11 mouse cellular contexts compared by ENCODE assay signal in the genomic region with DNA sequence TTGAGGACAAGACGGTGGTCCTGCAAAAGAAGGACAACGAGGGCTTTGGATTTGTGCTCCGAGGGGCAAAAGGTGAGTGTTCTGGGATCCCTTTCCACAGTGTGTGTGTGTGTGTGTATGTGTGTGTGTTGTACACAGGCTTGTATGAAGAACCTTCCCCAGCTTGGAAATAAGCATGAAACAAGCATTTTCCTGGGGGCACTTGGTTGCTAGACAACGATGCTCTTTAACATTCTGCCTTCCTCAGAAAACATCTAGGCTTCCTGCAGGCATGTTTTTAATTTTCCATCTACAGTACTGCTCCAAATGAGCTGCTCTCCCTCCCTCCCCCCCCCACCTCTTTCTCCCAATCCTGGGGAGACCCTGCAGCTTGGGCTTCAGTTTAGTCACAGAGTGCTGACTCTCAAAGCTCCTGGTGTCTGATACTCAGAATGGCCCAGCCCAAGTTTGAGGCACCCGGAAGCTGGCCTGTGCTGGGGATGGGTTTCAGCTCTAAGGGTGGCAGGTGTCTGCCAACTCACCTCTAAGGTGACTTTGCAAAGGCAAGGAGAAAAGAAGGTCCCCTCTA.
DNase-seq lines count a peak whose midpoint lies in the region; ATAC-seq and TF ChIP-seq lines count a peak whose summit lies in the region.
"Had no signal": no experiment of that assay in that cellular context is flagged by ENCODE, and none has a peak within 500 bp of the region (broad histone marks: within the 10 kb centered on the region; RNA-seq: fewer than 3 reads in every experiment).

No protein-coding gene starts in this region.

- 42% methylated on average over 5 of the region's 5 CpGs for WGBS in intestine, embryonic 14.5 days
- 44% methylated on average over 5 of the region's 5 CpGs for WGBS in intestine, postnatal 0 days
- WGBS in embryonic facial prominence, embryonic 12.5 days: 17% methylated on average over 5 of the region's 5 CpGs
- 14% methylated on average over 5 of the region's 5 CpGs for WGBS in hindbrain, embryonic 16.5 days
- 8% methylated on average over 5 of the region's 5 CpGs for WGBS in midbrain, postnatal 0 days

- H3K4me3 ChIP-seq in intestine, embryonic 14.5 days (ENCODE audit: low read depth, low read length): peak overlapping the region; percentile 32
- no peak overlapping the region for H3K4me3 ChIP-seq in intestine, postnatal 0 days (ENCODE audit: low read depth, low read length)
- peak overlapping the region; percentile 51 for H3K4me3 ChIP-seq in embryonic facial prominence, embryonic 12.5 days
- H3K4me3 ChIP-seq in hindbrain, embryonic 16.5 days (ENCODE audit: low read length): peak overlapping the region; percentile 50
- H3K4me3 ChIP-seq in midbrain, postnatal 0 days (ENCODE audit: low read depth, low read length): peak overlapping the region; percentile 57
- H3K4me3 ChIP-seq: megakaryocyte, embryonic 14.5 days had no signal

- H3K4me2 ChIP-seq in intestine, embryonic 14.5 days (ENCODE audit: low read length): peak overlapping the region; percentile 67
- no peak overlapping the region; the same call in 1 of the 2 replicates for H3K4me2 ChIP-seq in intestine, postnatal 0 days (replicated peaks; ENCODE audit: low read depth)
- H3K4me2 ChIP-seq in embryonic facial prominence, embryonic 12.5 days (replicated peaks): peak overlapping the region; percentile 96
- peak overlapping the region; percentile 85 for H3K4me2 ChIP-seq in hindbrain, embryonic 16.5 days (ENCODE audit: low read length)
- peak overlapping the region; percentile 75 for H3K4me2 ChIP-seq in midbrain, postnatal 0 days (ENCODE audit: low read depth, low read length, poor library complexity, severe bottlenecking)

- no peak for TF ChIP-seq CTCF in intestine, postnatal 0 days (IDR thresholded peaks at IDR 0.05; ENCODE audit: low read depth)
- no peak for TF ChIP-seq CTCF in midbrain, postnatal 0 days (IDR thresholded peaks at IDR 0.05)

- no peaks in the 10 kb centered on the region; the same call in 1 of the 2 replicates for H3K4me1 ChIP-seq in intestine, embryonic 14.5 days (replicated peaks; ENCODE audit: control insufficient read depth, insufficient read depth, low read length)
- H3K4me1 ChIP-seq in intestine, postnatal 0 days (replicated peaks; ENCODE audit: control insufficient read depth, insufficient read depth, low read length): no peaks in the 10 kb centered on the region
- H3K4me1 ChIP-seq in embryonic facial prominence, embryonic 12.5 days: peaks cover 30% of the 10 kb centered on the region
- peaks cover 43% of the 10 kb centered on the region for H3K4me1 ChIP-seq in hindbrain, embryonic 16.5 days (ENCODE audit: control insufficient read depth, insufficient read depth, low read depth, low read length)
- peaks cover 33% of the 10 kb centered on the region for H3K4me1 ChIP-seq in midbrain, postnatal 0 days (ENCODE audit: insufficient read depth, low read length)

- no peaks in the 10 kb centered on the region for H3K36me3 ChIP-seq in intestine, embryonic 14.5 days (ENCODE audit: control insufficient read depth, insufficient read depth, low read length)
- H3K36me3 ChIP-seq in intestine, postnatal 0 days (ENCODE audit: control insufficient read depth, insufficient read depth): no peaks in the 10 kb centered on the region
- H3K36me3 ChIP-seq in embryonic facial prominence, embryonic 12.5 days: no peaks in the 10 kb centered on the region
- no peaks in the 10 kb centered on the region for H3K36me3 ChIP-seq in hindbrain, embryonic 16.5 days (ENCODE audit: control insufficient read depth, insufficient read depth, low read length)
- no peaks in the 10 kb centered on the region for H3K36me3 ChIP-seq in midbrain, postnatal 0 days (ENCODE audit: insufficient read depth, low read length)

- H3K9ac ChIP-seq in intestine, embryonic 14.5 days (ENCODE audit: low read length): peak overlapping the region; percentile 29; the same call in 1 of the 2 replicates
- H3K9ac ChIP-seq in intestine, postnatal 0 days (ENCODE audit: low read depth, low read length): no peak overlapping the region
- H3K9ac ChIP-seq in embryonic facial prominence, embryonic 12.5 days: peak overlapping the region; percentile 60; the same call in 1 of the 2 replicates
- peak overlapping the region; percentile 79 for H3K9ac ChIP-seq in hindbrain, embryonic 16.5 days (ENCODE audit: low read depth, low read length)
- H3K9ac ChIP-seq in midbrain, postnatal 0 days (replicated peaks; ENCODE audit: low read length, poor library complexity, severe bottlenecking): peak overlapping the region; percentile 80

- no peak overlapping the region for H3K27ac ChIP-seq in intestine, embryonic 14.5 days (ENCODE audit: low read depth)
- no peak overlapping the region for H3K27ac ChIP-seq in intestine, postnatal 0 days (ENCODE audit: low read depth, low read length)
- H3K27ac ChIP-seq in embryonic facial prominence, embryonic 12.5 days: peak overlapping the region; percentile 87
- peak overlapping the region; percentile 93 for H3K27ac ChIP-seq in hindbrain, embryonic 16.5 days (ENCODE audit: low read depth, low read length)
- H3K27ac ChIP-seq in midbrain, postnatal 0 days (ENCODE audit: low read depth, low read length): peak overlapping the region; percentile 83

- no peaks in the 10 kb centered on the region for H3K9me3 ChIP-seq in intestine, embryonic 14.5 days (ENCODE audit: control insufficient read depth, low read length)
- H3K9me3 ChIP-seq in intestine, postnatal 0 days (ENCODE audit: control insufficient read depth): no peaks in the 10 kb centered on the region
- H3K9me3 ChIP-seq in embryonic facial prominence, embryonic 12.5 days: no peaks in the 10 kb centered on the region
- H3K9me3 ChIP-seq in hindbrain, embryonic 16.5 days (ENCODE audit: control insufficient read depth, low read length): no peaks in the 10 kb centered on the region
- H3K9me3 ChIP-seq in midbrain, postnatal 0 days (ENCODE audit: low read length): no peaks in the 10 kb centered on the region
- H3K9me3 ChIP-seq: megakaryocyte, embryonic 14.5 days had no signal

- no peaks in the 10 kb centered on the region for H3K27me3 ChIP-seq in intestine, embryonic 14.5 days (replicated peaks; ENCODE audit: control insufficient read depth, insufficient read depth, low read length)
- 0 out of 2 replicates have a peak, but pooled peaks cover 5% of the 10 kb centered on the region for H3K27me3 ChIP-seq in intestine, postnatal 0 days (replicated peaks; ENCODE audit: control insufficient read depth, insufficient read depth, low read length)
- H3K27me3 ChIP-seq in embryonic facial prominence, embryonic 12.5 days: no peaks in the 10 kb centered on the region
- H3K27me3 ChIP-seq in hindbrain, embryonic 16.5 days (replicated peaks; ENCODE audit: control insufficient read depth, insufficient read depth, low read length): no peaks in the 10 kb centered on the region
- H3K27me3 ChIP-seq in midbrain, postnatal 0 days (ENCODE audit: insufficient read depth, low read length): no peaks in the 10 kb centered on the region

- ATAC-seq in intestine, embryonic 14.5 days (replicated peaks; ENCODE audit: low FRiP score, low TSS enrichment, low read depth): no peak
- ATAC-seq in intestine, postnatal 0 days: no peak
- ATAC-seq in embryonic facial prominence, embryonic 12.5 days (ENCODE audit: insufficient number of reproducible peaks, insufficient read depth, low FRiP score, low TSS enrichment): 0 out of 2 replicates have a peak, but pooled peaks have one; percentile 22
- ATAC-seq in hindbrain, embryonic 16.5 days: peak; percentile 16
- ATAC-seq in midbrain, postnatal 0 days (ENCODE audit: low FRiP score): peak; percentile 21; the same call in 1 of the 2 replicates

- DNase-seq in intestine, embryonic 14.5 days (ENCODE audit: low spot score): no peak
- DNase-seq in midbrain, postnatal 0 days (ENCODE audit: low spot score): peak; percentile 60
- DNase-seq in urinary bladder, postnatal 25 days (ENCODE audit: low spot score): no peak
- DNase-seq in urinary bladder, postnatal 4 days (ENCODE audit: low spot score in 2 of 2): no peak
- DNase-seq in ovary, postnatal 10 days (ENCODE audit: low spot score): no peak
- DNase-seq: gastrocnemius, postnatal 14 days; kidney, postnatal 25 days had no signal

Comparison
In these comparisons a context has a peak if more than half of its experiments do, and no peak if none do; other contexts are left out.
1. ATAC-seq: peak in embryonic facial prominence, embryonic 12.5 days (single experiment), hindbrain, embryonic 16.5 days (single experiment) and midbrain, postnatal 0 days (single experiment); none in intestine, embryonic 14.5 days (single experiment) and intestine, postnatal 0 days (single experiment).
2. H3K27ac ChIP-seq: peak in embryonic facial prominence, embryonic 12.5 days (single experiment), hindbrain, embryonic 16.5 days (single experiment) and midbrain, postnatal 0 days (single experiment); none in intestine, embryonic 14.5 days (single experiment) and intestine, postnatal 0 days (single experiment).